Mouse (Mus musculus) limb, embryonic 14.5 days (tissue): ENCODE results near the gene Nsmce4a. TPM values are rescaled to one million over a fixed set of nuclear protein-coding genes. Genes with fewer than 3 reads are reported as not detected.

Source experiments
- ATAC-seq: fragments of 200-750 bp; cut with Nextera tagmentation; 2 replicates; pipeline ENCODE4 v1.8.0; 2017; ENCODE audit warnings: low read depth, moderate number of reproducible peaks, moderate TSS enrichment; ENCODE audit not compliant: low FRiP score
- DNase-seq: peaks from one replicate; pipeline ENCODE4 v3.0.0-alpha.2; 2015; ENCODE audit warnings: low spot score
- H3K27ac ChIP-seq: fragments of 300-500 bp; sonication (generic); replicated peaks from 2 replicates; pipeline ENCODE4 v1.5.1; 2014; ENCODE audit warnings: low read depth, mild to moderate bottlenecking, low read length, moderate library complexity, mixed read lengths
- H3K27me3 ChIP-seq: fragments of 300-500 bp; sonication (generic); 2 replicates; pipeline ENCODE4 v1.6.1; 2014; ENCODE audit warnings: low read length, mixed read lengths; ENCODE audit not compliant: control insufficient read depth, insufficient read depth
- H3K36me3 ChIP-seq: fragments of 300-500 bp; sonication (generic); 2 replicates; pipeline ENCODE4 v1.6.1; 2014; ENCODE audit warnings: mild to moderate bottlenecking, low read length, moderate library complexity, mixed read lengths; ENCODE audit not compliant: control insufficient read depth, insufficient read depth
- H3K4me1 ChIP-seq: fragments of 300-500 bp; sonication (generic); 2 replicates; pipeline ENCODE4 v1.6.1; 2014; ENCODE audit warnings: antibody characterized with exemption, low read length, mixed read lengths; ENCODE audit not compliant: control insufficient read depth, insufficient read depth
- H3K4me2 ChIP-seq: fragments of 300-500 bp; sonication (generic); replicated peaks from 2 replicates; pipeline ENCODE4 v1.6.1; 2014; ENCODE audit warnings: low read depth, mild to moderate bottlenecking, low read length, moderate library complexity; ENCODE audit not compliant: severe bottlenecking
- H3K4me3 ChIP-seq: fragments of 300-500 bp; sonication (generic); replicated peaks from 2 replicates; pipeline ENCODE4 v1.5.1; 2014; ENCODE audit warnings: low read length
- H3K9ac ChIP-seq: fragments of 300-500 bp; sonication (generic); 2 replicates; pipeline ENCODE4 v1.6.1; 2014; ENCODE audit warnings: mild to moderate bottlenecking, low read depth, low read length, moderate library complexity; ENCODE audit not compliant: severe bottlenecking
- H3K9me3 ChIP-seq: fragments of 300-500 bp; sonication (generic); 2 replicates; pipeline ENCODE4 v1.6.1; 2016; ENCODE audit warnings: low read length; ENCODE audit not compliant: control insufficient read depth
- POLR2A ChIP-seq: fragments of 200-500 bp; IDR thresholded peaks from 2 replicates; pipeline ENCODE4 v1.8.0; 2012; ENCODE audit warnings: inconsistent platforms, mild to moderate bottlenecking, moderate library complexity, borderline replicate concordance; ENCODE audit not compliant: insufficient read depth, insufficient read length; ENCODE audit errors: extremely low read depth
- WGBS: fragments of 180-500 bp; shearing (Covaris S2); extraction: QIAGEN DNeasy Blood & Tissue Kit; methylation state at CpG from one replicate; pipeline ENCODE4 v1.1.7; 2014; 5-methylcytosine and 5-hydroxymethylcytosine counted together
- polyA plus RNA-seq, 2 experiments: library from polyadenylated mRNA; depleted of rRNA in 1 of 2; stranded (reverse) in 1 of 2; unstranded in 1 of 2; fragments of >200 nt; fragmentation: Nextera tagmentation in 1 of 2; extraction: Ambion mirVana in 1 of 2; gene quantifications; 2 replicates each; pipeline versions ENCODE4 v1.2.1 to v1.2.3; 2012 to 2014

Nsmce4a gene
- polyA plus RNA-seq, 2 experiments = 88.8 to 164 TPM

DNA sequence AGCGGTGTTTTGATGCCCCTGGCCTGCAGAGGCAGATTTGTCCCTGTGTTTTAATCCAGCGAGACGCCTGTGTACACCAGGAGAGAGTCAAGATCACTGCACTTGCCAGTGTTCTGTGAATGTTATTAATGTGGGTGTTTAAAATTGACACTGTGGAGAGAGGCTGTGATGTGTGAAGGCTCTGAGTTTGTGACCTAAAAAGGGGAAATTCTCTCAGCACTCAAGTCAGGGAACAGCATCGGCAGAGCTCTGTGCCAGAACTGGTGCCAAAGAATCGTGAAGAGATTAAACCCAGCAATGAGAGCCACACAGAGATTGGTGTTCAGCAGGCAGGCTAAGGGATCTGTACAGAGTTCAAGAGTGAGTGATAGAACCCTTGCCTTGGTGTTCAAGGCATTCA lies 17.3 kb downstream of the Nsmce4a start:
- H3K4me1 ChIP-seq = peaks cover 4% of the 10 kb centered on the region
- 73% methylated on average over 5 of the region's 5 CpGs for WGBS
- no peak for ATAC-seq
- TF ChIP-seq POLR2A = no peak
- no peak for DNase-seq
- no peaks in the 10 kb centered on the region for H3K9me3 ChIP-seq
- H3K4me3 ChIP-seq = no peak overlapping the region
- H3K36me3 ChIP-seq = no peaks in the 10 kb centered on the region
- H3K9ac ChIP-seq = no peak overlapping the region
- no peak overlapping the region for H3K27ac ChIP-seq
- H3K4me2 ChIP-seq = no peak overlapping the region
- no peaks in the 10 kb centered on the region for H3K27me3 ChIP-seq

DNA sequence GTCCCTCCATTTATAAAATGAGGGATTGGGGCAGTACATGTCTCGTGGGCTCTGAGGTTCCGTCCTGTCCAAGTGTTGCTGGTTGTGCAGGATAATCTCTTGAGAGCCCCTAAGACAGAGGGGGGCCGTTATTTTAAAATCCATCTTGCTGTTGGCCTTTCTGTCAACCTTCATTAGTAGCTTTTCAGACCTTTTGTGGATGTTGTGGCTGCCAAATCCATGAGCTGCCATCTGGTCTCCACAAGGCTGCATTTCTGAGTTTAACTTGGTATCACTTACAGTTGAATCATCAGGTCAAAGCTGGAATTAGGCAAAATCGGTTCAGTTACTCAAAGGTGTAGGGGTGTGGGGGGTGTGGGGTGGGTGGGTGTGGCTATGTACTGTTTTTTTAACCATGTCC lies 19.6 kb downstream of the Nsmce4a start:
- no peaks in the 10 kb centered on the region; the same call in 1 of the 2 replicates for H3K9me3 ChIP-seq
- 45% methylated on average over 4 of the region's 4 CpGs for WGBS
- no peak overlapping the region for H3K9ac ChIP-seq
- peaks cover 4% of the 10 kb centered on the region for H3K4me1 ChIP-seq
- H3K4me2 ChIP-seq = no peak overlapping the region
- no peak overlapping the region for H3K4me3 ChIP-seq
- H3K27me3 ChIP-seq = no peaks in the 10 kb centered on the region
- H3K27ac ChIP-seq = no peak overlapping the region
- DNase-seq (no peak), ATAC-seq (no peak)
- no peaks in the 10 kb centered on the region for H3K36me3 ChIP-seq
- TF ChIP-seq POLR2A = no peak

DNA sequence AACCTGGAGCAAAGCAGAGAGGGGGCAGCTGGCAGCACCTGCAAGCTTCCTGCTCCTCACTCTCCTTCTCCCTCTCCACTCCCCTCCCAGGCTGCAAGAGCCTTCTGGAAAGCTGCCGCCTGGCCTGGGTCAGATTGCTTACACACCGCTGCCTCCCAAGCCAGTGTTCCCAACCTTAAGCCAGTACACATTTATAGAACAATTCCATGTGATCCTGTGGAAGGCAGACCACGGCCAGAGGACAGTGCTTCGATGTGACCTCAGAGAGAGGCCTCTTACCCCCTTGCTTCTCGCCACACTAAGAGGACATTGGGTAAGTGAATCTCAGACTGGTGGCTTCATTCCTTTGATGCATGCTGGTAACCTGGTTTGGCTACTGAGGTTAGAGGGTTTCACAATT lies 20.1 kb downstream of the Nsmce4a start:
- H3K9ac ChIP-seq = no peak overlapping the region
- H3K4me1 ChIP-seq = peaks cover 4% of the 10 kb centered on the region
- DNase-seq (no peak), ATAC-seq (no peak)
- WGBS = 53% methylated on average over 5 of the region's 5 CpGs
- H3K27ac ChIP-seq = peak overlapping the region; percentile 38; the same call in 1 of the 2 replicates
- no peak overlapping the region for H3K4me3 ChIP-seq
- no peak overlapping the region for H3K4me2 ChIP-seq
- H3K9me3 ChIP-seq = no peaks in the 10 kb centered on the region; the same call in 1 of the 2 replicates
- no peaks in the 10 kb centered on the region for H3K36me3 ChIP-seq
- no peak for TF ChIP-seq POLR2A
- no peaks in the 10 kb centered on the region for H3K27me3 ChIP-seq

DNA sequence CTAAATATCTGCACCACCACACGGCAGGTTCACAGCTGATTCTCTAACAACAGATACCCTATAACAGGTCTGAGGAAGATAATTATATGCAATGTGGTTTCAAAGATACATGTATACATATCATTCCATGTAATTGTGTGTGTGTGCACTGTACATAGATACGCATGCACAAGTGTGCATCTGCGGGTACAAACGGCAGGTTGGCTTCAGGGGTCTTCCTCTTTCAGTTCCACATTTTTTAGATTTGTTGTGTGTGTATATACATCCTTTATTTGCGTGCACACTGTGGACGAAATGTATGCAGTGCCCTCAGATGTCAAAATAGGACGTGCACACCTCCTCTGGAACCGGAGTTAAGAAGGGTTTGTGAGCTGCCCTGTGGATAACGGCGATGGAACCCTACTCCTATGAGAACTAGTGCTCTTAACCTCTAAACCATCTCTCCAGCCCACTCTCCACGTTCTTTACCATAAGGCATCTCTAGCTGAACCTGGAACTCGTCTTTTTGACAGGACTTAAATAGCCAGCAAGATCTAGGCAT lies 25.2 kb downstream of the Nsmce4a start:
- Histone ChIP-seq H3K36me3 (peaks cover 19% of the 10 kb centered on the region), H3K4me3 (0 out of 2 replicates have a peak overlapping the region, but pooled peaks have one; percentile 88), H3K4me2 (no peak overlapping the region), H3K9me3 (no peaks in the 10 kb centered on the region; the same call in 1 of the 2 replicates), H3K27ac (no peak overlapping the region), H3K4me1 (peaks cover 9% of the 10 kb centered on the region), H3K27me3 (no peaks in the 10 kb centered on the region), H3K9ac (peak overlapping the region; percentile 97; the same call in 1 of the 2 replicates)
- WGBS = 79% methylated on average over 12 of the region's 12 CpGs
- DNase-seq (no peak), ATAC-seq (no peak)
- TF ChIP-seq POLR2A = no peak

DNA sequence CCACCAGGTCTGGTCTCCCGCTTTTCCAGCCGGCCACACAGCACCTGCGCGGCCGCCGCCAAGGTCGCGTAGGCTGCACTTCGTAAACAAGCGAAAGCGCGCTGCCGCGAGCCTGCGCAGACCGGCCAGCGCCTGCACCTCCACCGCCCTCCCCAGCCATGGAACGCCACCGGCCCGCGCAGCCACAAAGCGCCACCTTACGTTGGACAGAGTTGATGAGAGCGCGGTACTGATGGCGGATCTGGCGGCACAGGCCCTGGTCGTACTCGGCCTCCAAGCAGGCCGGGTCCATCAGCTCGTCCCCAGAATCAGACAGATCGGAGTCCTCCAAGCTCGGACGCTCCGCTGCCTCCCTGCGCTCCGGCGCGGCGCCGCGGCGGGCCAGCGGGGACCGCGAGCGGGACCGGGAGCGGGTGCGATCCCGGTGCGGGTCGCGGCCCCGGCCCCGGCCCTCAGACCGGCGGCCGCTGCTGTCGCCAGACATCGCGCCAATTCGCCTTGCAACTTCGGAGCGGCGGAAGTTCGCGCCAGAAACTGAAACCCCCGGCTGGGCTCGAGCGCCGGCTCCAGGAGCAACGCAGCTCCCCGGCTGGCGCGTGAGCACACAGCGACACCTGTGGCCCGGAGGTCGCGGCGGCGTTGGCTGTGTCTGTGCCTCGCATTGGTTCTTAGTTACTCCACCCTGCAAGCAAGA lies 26.0 kb downstream of the Nsmce4a start:
- no peaks in the 10 kb centered on the region for H3K27me3 ChIP-seq

More for the DNA sequence above, 26.0 kb downstream of the Nsmce4a start:
- peak overlapping the region; percentile 88 for H3K4me3 ChIP-seq
- H3K4me1 ChIP-seq = peaks cover 8% of the 10 kb centered on the region; the same call in 1 of the 2 replicates
- no peaks in the 10 kb centered on the region; the same call in 1 of the 2 replicates for H3K9me3 ChIP-seq
- peak overlapping the region; percentile 99 for H3K27ac ChIP-seq
- WGBS = 2% methylated on average over 73 of the region's 84 CpGs
- H3K4me2 ChIP-seq = peak overlapping the region; percentile 66
- H3K36me3 ChIP-seq = peaks cover 27% of the 10 kb centered on the region
- TF ChIP-seq POLR2A = peak; percentile 46; the same call in 1 of the 2 replicates
- H3K9ac ChIP-seq = peak overlapping the region; percentile 97
- ATAC-seq = peak; percentile 93
- peak; percentile 89 for DNase-seq
